Mouse (Mus musculus): ENCODE data around the gene Actl11.
A peak's percentile ranks its signal among the peaks of the same experiment; 100 is the strongest.

Gene Actl11

DNA sequence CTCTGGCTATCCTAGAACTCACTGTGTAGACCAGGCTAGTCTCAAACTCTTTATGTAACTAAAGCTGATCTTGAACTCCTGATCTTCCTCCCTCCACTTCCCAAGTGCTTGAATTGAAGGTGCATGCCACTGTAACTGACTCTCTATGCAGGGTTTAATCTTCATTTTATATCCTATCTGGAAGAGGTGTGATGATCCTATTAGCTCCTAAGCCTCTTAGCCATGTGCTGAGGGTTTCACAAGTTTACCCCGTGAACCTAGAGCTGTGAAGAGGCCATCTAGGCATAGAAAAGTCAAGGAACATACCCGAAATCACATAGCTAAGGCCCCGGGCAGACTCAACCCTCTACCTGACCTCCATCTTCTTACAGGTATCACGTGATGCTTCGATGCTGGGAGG is 8.8 kb upstream of the Actl11 start:
- DNase-seq (ENCODE audit: low spot score in 2 of 2): no peak

DNA sequence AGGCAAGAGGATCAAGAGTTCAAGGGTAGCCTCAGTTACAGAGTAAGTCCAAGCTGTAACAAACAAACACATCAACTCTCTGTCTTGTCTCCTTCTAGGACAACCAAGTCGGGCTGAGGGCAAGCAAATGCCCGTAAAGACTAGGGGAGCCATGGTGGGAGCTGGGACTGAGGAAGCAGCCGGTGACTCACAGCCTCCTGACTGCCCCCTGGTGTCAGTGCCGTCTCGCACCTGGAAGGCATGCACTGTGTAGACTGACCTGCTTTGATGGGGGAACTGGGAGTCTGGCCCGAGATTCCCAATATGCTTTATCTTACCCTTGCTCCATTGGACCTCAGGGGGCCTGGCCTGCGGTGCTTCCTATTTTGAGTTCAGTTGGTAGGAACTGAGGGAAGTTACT is 5.2 kb upstream of the Actl11 start:
- peak; percentile 53 to 80 for DNase-seq (ENCODE audit: low spot score in 2 of 2)

DNA sequence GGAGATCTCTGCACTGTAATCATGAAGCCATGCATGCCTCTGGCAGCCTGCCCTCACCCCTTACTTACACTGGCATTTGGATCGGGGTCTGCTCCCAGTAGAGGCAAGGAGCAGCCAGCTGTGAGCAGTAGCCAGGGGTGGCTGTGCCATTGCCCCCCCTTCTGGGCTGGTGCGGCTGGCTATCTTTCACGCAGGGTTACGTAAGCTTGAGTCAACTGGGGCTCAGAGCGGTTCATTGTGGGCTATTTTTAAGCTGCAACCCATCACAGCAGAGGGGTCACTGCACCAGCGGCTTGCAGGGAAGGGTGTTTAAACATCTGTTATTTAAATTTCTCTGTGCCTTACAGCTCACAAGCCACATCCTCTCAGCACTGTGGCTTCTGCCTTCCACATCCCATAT is 4.3 kb upstream of the Actl11 start:
- DNase-seq (ENCODE audit: low spot score in 2 of 2): no peak

DNA sequence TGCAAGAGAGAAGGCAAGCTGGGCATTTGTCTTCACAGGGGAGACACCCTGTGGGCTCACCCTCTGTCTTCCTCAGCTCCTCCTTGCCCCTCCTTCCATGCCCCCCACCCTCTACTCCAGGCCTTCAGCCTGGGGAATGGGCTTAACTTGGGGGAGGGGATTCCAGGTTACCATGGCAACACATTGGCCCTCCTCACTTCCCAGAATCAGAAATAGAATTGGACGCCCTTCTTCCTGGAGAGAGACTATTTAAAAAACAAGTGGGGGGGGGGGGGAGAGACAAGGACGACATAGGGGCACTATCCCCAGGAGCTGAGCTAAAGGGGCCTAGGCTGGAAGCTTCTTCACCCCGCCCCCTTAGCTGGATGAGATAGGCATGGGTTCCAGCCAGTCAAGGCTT is 3.0 kb upstream of the Actl11 start:
- no peak for DNase-seq (ENCODE audit: low spot score in 2 of 2)

DNA sequence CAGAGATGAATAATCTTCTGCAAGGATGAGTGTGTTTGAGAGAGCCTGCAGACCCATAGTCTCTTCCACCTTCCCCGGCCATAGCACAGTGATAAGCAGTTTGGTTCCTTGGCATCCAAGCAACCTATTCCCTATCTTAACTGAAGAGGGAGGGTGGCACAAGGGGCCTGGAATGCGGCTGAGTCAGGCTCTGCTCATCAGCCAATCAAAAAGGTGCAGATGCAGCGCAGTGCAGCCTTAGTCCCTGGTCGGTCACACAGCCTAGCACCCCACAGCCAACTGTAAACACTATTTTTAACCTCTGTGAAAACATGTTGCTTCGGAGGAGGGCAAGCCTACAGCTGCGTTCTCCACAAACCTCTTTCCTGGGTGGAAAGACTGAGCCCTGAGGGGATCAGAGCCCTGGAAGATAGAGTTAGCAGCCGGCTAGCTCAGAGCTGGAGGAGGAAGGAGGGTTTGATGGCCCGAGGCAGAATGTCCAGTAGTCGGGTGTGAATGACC is 1.3 kb upstream of the Actl11 start:
- no peak for DNase-seq (ENCODE audit: low spot score in 2 of 2)

DNA sequence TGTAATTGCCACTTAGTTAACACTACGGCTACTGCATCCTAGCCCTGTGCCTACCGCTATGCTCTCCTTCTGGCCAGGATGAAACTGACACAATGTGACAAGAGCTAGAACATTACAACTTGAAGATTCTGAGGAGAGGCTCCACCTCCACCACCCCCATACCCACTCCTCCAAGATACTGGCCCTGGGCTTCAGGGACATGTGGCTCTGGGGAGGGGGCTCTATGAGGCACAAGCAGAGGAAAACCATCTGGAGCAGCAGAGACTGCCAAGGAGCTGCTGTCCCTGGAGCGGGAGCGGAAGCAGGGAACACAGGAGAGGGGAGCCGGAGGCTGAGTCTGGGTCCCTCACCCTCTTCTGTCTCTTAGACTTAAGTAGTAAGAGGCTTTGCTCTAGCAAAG is 520 bp upstream of the Actl11 start:
- DNase-seq (ENCODE audit: low spot score in 2 of 2): no peak

DNA sequence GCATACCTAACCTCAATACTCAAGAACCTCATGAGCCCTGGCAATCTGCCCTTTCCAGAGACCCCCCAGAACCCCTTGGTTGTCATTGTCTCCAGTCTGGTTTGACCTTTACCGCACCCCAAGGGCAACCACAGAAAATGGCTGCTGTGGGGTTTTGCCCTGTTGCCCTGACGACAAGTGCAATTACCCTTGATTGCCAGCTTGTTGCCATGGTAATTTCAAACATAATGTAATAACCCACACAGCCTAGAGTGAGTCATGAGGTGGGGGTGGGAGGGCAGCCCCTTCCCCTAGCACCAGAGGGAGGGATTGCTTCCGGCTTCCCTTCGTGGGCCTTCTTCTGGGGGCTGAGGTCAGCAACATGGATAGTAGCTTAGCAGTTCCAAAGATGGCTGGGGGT is 4.0 kb downstream of the Actl11 start:
- DNase-seq (ENCODE audit: low spot score in 2 of 2): no peak

DNA sequence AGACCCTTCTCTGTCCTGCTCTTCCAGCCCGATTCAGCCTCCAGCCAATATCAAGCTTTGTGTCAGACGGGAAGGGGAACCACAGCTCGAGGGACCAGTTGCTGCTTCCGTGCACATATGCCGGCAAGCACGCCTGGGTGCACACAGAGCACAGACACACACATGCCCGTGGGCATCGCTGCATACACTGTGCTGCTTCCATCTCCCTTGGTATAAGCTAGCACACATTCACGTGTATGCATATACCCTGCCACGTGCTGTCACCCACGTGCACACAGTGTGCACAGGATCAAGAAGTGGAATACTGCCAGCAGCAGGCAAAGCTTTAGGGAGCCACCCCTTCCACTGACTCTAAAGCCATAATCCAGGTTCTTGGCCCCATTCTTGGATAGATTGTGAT is 5.9 kb downstream of the Actl11 start:
- DNase-seq (ENCODE audit: low spot score in 2 of 2): no peak

DNA sequence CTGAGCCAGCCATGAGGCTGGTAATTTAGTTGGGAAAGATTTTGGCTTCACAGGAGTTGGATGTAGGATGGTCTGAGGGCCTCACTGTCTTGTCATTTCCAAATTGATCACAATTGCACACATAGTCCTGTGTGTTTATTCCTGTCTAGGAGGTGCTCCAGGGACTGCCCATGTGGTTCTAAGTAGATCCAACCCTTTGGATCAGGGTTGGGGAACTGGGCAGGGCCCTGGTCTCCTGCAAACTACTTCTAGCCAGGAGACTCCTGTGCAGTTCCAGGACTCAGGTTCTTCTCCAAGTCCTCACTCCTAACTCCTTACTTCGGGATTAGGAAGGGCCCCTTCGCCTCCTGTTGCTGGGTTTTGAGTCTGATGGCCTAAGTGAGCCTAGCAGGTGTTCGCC is 7.1 kb downstream of the Actl11 start, which contains the start of gene Camkv:
Camkv (plus strand) TSS at position 301 of the 400 bp plus-strand sequence.
- no peak for DNase-seq (ENCODE audit: low spot score in 2 of 2)

DNA sequence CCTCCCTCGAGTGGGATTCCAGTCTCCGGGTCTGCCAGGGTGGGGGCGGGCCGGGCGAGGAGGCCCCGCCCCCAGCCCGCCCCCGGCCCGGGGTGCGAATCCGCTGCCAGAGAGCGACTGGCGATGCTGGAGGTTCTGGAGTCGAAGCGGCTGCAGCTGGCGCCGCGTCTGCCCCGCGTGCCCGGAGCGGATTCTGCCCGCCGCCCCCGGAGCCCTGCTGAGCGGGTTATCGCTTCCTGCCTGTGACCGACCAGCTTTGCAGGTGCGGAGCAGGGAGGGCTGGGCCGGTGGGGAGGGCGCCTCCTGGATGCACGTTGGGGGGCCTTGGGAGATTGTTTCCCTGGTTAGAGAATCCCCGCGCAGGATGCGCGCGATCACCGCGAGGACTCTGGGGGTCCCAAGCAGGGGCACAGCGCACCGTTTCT is 7.5 kb downstream of the Actl11 start:
- DNase-seq (ENCODE audit: low spot score in 2 of 2): no peak

DNA sequence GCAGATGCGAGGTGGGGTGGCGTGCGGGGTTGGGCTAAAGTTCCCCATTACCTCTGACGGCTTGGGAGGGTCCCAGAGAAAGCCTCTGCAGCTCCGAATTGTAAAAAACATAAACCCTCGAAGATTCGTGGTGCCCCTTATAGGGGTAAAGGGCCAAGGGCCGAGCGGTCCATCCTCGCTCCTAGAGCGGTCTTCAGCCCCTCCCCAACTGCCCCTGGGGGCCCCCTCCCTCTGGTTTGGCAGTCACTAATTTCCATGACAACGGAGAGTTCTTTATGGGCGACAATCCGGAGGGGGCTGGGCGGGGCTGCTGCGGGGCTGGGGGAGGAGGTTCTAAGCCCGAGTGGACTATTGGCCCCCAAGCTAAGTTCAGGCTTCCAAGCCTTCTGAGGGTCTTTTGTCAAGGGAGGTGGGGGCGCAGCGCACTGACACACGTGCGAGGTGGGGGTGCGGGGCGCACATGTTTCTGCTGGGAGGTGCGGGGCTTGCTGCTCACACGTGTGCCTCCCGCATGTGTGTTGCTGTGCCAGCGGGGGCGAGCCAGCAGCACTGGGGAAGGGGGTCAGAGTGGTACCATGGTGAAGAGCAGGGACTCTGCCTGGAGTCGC is 8.1 kb downstream of the Actl11 start:
- no peak for DNase-seq (ENCODE audit: low spot score in 2 of 2)

DNA sequence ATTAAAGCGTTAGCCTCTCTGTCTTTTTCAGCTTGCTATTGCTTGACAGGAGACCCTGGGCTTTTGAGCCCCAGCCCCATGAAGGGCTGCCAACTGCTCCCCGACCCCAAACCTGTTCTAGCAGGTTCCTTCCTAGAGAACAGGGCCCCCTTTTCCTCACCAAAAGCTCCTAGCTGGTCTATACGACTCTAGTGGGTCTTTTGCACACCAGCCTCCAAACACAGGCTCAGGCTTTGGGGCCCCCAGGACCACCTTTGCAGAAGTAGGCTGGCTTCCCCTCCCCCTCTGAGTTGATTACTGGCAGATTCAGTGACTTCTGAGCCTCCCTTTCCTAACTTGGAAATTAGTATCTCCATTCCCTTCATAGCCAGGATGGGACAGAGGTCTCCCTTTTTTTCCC is 8.6 kb downstream of the Actl11 start:
- DNase-seq (ENCODE audit: low spot score in 2 of 2): no peak

DNA sequence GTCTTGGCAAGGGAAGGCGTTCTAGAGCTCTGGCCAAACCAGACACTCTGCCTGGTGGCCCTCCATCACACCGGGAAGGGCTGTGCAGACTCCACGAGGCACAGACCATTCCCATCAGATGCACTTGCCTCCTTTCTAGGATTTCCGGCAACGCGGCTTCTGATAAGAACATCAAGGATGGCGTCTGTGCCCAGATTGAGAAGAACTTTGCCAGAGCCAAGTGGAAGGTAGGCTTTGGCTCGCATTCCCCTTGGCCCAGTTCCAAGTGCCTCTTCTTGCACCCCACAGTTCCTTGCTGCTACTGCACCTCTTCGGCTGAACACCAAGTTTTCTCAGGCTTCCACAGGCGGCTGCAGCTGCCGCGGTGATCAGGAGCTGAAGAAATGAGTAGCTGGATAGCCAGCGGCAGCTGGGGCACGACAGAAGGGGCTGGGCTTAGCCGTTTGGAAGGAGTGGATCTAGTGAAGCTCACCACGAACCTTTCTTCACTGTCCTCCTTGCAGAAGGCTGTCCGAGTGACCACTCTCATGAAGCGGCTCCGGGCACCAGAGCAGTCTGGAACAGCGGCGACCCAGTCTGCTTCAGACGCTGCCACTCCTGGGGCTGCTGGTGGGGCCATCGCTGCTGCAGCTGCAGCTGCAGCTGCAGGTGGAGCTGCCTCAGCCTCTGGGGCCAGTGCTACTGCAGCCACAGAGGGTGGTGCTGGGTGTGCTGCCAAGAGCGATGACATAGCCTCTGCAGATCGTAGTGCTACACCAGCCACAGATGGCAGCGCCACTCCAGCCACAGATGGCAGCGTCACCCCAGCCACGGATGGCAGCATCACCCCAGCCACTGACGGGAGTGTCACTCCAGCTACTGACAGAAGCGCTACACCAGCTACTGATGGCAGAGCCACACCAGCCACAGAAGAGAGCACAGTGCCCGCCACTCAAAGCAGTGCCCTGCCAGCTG is 19.2 kb downstream of the Actl11 start:
- no peak for DNase-seq (ENCODE audit: low spot score in 2 of 2)

DNA sequence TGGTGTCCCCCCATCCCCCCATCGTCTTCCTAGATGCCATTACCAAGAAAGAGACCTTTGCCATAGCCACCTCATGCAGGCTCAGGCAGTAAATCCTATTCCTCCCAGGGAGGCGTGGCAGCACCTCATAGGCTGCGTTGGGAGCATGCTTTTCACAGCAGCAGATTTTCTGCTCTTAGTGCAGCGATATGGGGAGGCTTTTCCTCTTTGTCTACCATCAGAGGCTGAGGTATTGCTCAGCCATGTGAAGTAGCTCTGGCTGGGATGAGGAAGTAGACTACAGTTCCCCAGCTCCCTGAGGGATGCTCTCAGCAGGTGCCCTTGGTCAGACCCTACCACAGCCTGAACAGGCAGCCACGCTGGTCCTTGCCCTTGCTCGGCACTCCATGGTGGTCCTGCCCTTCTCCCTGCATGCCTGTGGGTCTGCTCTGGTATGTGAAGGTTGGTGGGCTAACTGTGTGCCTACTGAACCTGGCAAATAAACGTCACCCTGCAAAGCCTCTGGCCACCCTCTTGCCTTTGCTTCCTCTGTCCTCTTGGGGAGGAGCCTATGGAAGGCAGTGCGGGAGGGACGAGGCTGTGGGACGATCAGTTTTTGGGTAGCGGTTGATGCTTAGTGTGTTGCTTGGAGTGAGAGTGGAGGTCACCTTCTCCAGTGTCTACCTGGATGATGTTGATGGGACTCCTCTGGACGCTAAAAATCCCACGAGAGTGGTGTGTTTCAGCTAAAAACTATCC is 21.1 kb downstream of the Actl11 start:
- no peak for DNase-seq (ENCODE audit: low spot score in 2 of 2)

DNA sequence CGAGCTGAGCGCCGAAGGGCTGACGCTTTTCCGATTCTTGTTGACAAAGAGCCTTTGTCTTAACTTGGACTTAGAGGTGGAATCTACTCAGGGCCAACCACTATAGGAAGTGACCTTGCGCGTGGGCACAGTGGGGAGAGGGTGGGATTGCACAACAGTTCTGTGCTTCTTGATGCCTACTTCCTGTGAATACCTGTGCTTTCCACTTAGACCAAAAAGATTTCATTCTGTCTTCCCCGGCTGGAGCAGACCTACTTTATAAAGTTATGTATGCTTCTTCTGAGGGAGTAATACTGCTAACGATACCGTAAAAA is 21.6 kb downstream of the Actl11 start, which contains the start of gene Traip:
Traip (plus strand) TSS at position 215 of the 314 bp plus-strand sequence.
- DNase-seq (ENCODE audit: low spot score in 2 of 2): no peak

DNA sequence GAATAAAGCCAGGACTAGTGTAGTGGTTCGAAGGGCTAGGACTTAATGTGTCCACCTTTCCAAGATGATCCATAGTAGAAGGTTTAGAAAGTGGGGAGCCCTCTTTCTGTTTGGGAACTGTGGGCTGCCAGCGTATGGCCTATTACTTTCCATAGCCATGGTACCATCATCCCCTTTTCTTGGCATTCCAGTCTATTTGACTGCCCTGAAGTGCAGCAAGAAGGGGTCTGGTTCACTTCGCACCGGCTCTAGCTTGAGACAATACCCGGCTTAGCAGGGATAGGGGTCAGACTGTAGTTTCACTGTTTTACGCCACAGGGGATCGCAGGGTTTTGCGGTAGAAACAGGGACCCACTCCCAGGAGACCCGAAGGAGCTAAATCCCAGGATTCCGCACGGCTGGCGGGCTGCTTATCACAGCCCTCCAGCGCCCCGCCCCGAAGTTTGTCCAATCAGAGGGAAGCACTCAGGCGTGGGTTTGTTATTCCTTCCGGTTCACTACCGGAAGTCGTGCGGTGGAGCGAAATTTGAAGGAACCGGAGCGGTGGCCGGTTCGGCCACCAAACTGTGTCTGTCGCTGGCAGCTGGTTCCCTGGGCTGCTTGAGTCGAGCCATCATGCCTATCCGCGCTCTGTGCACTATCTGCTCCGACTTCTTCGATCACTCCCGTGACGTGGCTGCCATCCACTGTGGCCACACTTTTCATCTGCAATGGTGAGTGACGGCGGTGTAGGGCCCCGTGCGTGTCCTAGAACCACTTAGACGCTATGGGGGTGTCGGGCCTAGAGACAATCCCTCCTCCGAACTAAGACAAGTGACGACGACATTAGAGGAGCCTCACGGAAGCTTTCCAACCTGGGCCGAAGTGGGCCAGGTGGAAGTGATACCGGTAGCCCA is 22.4 kb downstream of the Actl11 start:
- peak; percentile 90 to 94 for DNase-seq (ENCODE audit: low spot score in 2 of 2)

DNA sequence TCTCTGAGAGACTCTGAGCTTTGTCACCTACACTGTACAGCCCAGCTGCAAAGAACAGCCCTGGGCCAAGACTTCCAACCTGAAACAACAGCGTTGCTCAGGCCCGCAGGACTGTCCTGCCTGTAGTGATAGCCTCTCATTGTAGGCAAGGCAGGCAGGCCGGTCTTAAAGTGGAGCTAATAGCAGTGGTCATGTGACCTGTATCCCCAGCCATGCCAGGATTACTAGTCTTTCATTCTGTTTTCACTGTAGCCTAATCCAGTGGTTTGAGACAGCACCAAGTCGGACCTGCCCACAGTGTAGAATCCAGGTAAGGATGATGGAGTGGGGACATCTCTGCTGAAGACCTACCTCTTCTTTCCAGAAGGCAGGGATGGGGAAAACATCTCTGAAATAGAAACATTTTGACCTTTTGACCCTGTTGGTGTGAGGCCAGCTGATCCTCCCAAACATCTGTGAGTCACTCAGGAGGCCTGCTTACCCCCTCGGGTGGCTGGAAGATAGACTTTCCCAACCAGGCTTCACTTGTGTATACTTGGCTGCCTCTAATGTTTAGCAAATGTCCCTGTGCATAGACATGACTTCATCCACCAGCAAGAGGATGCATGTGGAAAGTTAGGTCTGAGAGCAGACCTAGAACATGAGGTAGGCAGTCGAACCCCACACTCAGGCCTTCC is 27.5 kb downstream of the Actl11 start:
- DNase-seq (ENCODE audit: low spot score in 2 of 2): no peak

DNA sequence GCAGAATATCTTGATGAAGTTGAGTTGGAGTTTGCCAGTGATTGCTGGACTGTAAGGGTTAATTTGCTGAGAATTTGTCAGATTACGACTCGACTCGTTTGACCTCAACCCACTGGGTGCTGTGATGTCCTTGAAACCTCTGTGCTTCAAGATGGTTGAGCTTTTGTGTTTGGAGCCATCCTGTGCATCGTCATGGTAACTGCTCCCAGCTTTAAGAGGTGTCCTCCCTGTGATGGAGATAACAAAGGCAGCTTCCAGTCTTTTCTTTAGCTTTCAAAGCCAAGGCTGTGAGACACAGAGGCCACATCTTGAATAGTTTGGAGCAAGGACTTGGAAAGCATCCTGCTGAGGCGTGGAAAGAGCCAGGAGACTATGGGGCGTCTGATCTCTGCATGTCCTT is 28.9 kb downstream of the Actl11 start:
- no peak for DNase-seq (ENCODE audit: low spot score in 2 of 2)

DNA sequence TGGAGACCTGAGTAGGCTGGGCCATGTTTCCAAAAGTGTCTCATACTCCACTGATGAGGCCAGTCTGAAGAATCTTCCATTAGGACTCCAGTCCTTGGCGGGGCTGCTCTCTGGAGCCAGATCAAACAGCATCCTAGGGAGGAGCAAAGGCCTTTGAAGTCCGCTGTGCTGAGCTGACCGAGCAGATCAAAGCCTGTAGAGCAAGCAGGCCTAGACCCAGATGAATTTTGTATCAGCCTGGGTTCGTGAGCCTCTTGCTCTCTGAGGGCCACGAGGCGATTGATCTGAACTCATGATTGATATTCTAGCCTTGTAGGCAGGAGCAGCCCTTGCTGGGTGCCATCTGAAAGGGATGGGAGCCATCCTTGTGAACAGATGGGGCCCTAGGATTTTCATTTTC is 31.6 kb downstream of the Actl11 start:
- no peak for DNase-seq (ENCODE audit: low spot score in 2 of 2)

DNA sequence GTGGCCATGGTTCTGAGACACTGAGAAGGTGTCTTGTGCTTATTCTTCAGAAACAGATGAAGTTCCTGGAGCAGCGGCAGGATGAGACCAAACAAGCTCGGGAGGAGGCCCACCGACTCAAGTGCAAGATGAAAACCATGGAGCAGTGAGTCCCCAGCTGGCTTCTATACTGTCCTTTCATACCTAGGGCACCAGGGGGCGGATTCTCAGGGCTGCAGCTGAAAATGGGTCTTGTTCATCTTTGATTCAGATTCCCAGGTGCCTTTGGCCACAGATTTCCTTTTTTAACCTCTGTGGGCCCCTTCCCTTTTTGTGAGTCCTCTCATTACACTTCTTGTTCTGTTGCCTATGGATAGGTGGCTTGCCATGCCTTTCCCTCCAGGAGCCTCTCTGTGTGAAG is 32.7 kb downstream of the Actl11 start:
- no peak for DNase-seq (ENCODE audit: low spot score in 2 of 2)

DNA sequence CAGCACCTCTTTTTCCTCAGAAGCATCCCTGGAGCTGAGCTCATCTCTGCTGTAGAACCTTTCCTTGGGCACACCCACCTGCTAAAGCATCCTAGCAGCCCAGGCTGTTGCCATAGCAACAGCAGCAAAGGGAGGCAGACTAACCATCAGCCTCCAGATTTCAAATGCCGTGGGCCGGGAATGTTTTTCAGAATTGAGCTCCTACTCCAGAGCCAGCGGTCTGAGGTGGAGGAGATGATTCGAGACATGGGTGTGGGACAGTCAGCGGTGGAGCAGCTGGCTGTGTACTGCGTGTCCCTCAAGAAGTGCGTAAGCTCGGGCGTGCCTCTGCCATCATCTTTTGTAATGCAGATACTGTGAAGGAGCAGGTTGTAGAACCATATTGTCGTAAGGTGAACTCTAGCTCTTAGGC is 33.1 kb downstream of the Actl11 start:
- DNase-seq (ENCODE audit: low spot score in 2 of 2): no peak
